Mouse (Mus musculus) E14TG2a.4 (cell line): Measurements from ENCODE around the gene Ebf1.

Source experiments
- CTCF ChIP-seq: conservative IDR thresholded peaks from 2 replicates; pipeline ENCODE4 v1.5.1; 2014; ENCODE audit warnings: low read length
- NANOG ChIP-seq: IDR thresholded peaks from 2 replicates; pipeline ENCODE4 v1.6.1; 2014; ENCODE audit warnings: borderline replicate concordance, low read length, mixed read lengths
- POU5F1 ChIP-seq: IDR thresholded peaks from 2 replicates; pipeline ENCODE4 v1.6.1; 2014; ENCODE audit warnings: low read length, borderline replicate concordance

DNA sequence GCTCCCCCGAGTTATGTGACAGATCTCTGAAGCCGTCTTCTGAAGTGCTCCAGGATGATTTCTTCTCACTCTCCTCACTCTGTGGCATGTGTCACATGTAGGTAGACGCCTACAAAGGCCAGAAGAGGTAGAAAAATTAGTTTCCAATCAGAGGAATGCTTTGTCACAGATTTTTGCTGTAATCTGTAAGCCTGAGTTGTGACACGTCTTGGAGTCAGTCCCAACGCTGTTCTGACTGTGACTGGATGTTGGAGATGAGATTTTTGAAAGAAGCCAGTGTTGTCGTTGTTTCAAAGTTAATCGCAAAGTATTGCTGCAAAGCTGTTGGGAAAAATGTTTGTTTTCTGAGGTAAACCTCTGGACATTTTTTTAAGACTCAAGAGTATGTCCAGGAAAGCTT, 139.2 kb downstream of the Ebf1 start:
- TF ChIP-seq CTCF, result no peak
- TF ChIP-seq POU5F1, result no peak
- no peak for TF ChIP-seq NANOG
